Mouse (Mus musculus): ENCODE data around the gene Efhc2.

The Efhc2 gene

GRCm38 (mm10) chrX:17319126-17319583, at the start of gene Efhc2:
Efhc2 (minus strand) TSS chrX:17319368.
- in situ Hi-C loops (cut with MboI; ENCODE audit: low pct_unique_long_range_greater_than_20kb in 1 of 2, low sequenced_read_pairs in 2 of 2, unreplicated experiment in 1 of 2) = no loop called here

- in situ Hi-C loops (cut with MboI; ENCODE audit: low pct_unique_long_range_greater_than_20kb in 1 of 2, low sequenced_read_pairs in 2 of 2, unreplicated experiment in 1 of 2) = no loop called here
Observed at GRCm38 (mm10) chrX:17365114-17365513, 45.9 kb upstream of the Efhc2 start.

GRCm38 (mm10) chrX:17300349-17300880, 18.8 kb downstream of the Efhc2 start:
- in situ Hi-C loops (cut with MboI; ENCODE audit: low pct_unique_long_range_greater_than_20kb in 1 of 2, low sequenced_read_pairs in 2 of 2, unreplicated experiment in 1 of 2) = no loop called here

- in situ Hi-C loops (cut with MboI; ENCODE audit: low pct_unique_long_range_greater_than_20kb in 1 of 2, low sequenced_read_pairs in 2 of 2, unreplicated experiment in 1 of 2) = no loop called here
Observed at GRCm38 (mm10) chrX:17283899-17284298, 35.3 kb downstream of the Efhc2 start.

GRCm38 (mm10) chrX:17225141-17225540, 94.0 kb downstream of the Efhc2 start:
- in situ Hi-C loops (cut with MboI; ENCODE audit: low pct_unique_long_range_greater_than_20kb in 1 of 2, low sequenced_read_pairs in 2 of 2, unreplicated experiment in 1 of 2) = no loop called here

GRCm38 (mm10) chrX:17217451-17217850, 101.7 kb downstream of the Efhc2 start:
- in situ Hi-C loops (cut with MboI; ENCODE audit: low pct_unique_long_range_greater_than_20kb in 1 of 2, low sequenced_read_pairs in 2 of 2, unreplicated experiment in 1 of 2) = loop anchor here in 1 of 2 experiments (25.0 kb wide), 2 partner anchors 105 to 330 kb away; no protein-coding TSS in a partner anchor

GRCm38 (mm10) chrX:17213515-17213914, 105.7 kb downstream of the Efhc2 start:
- in situ Hi-C loops (cut with MboI; ENCODE audit: low pct_unique_long_range_greater_than_20kb in 1 of 2, low sequenced_read_pairs in 2 of 2, unreplicated experiment in 1 of 2) = loop anchor here in 1 of 2 experiments (25.0 kb wide), 2 partner anchors 101 to 326 kb away; no protein-coding TSS in a partner anchor

GRCm38 (mm10) chrX:17175748-17176147, 143.4 kb downstream of the Efhc2 start:
- in situ Hi-C loops (cut with MboI; ENCODE audit: low pct_unique_long_range_greater_than_20kb in 1 of 2, low sequenced_read_pairs in 2 of 2, unreplicated experiment in 1 of 2) = loop anchor here in 1 of 2 experiments (25.0 kb wide), 1 partner anchor 288 kb away; no protein-coding TSS in a partner anchor

- in situ Hi-C loops (cut with MboI; ENCODE audit: low pct_unique_long_range_greater_than_20kb in 1 of 2, low sequenced_read_pairs in 2 of 2, unreplicated experiment in 1 of 2) = no loop called here
Observed at GRCm38 (mm10) chrX:17165638-17166037, 153.5 kb downstream of the Efhc2 start.
